Mouse (Mus musculus): ENCODE data around the gene Carns1. TPM values are rescaled to one million over a fixed set of nuclear protein-coding genes. Genes with fewer than 3 reads are reported as not detected.

Gene Carns1
- total and polyA plus RNA-seq, 3 experiments: 0.63 to 0.81 TPM; not detected in 1

DNA sequence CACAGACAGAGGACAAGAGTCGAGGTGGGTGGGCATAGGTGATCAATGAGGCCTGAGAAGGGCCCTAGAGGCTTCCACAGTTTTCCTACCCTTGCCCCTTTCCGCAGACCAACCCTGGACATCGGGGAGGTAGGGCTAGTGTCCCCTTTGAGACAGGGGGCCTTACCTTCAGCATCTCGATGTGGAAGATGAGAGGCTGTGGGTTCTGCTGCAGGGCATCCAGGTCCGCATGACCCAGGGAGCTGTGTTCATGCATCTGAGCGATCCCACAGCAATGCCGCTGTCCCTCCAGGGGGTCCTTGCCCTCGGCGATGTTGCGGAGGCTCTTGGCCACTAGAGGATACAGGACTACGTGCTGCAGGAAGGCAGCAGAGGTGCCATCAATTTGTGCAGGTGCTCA, 59.5 kb downstream of the Carns1 start:
- no peak for TF ChIP-seq RCOR1 (IDR thresholded peaks at IDR 0.05; ENCODE audit: low read depth, low read length)
- no peak for TF ChIP-seq POLR2AphosphoS5 (IDR thresholded peaks at IDR 0.05; ENCODE audit: borderline replicate concordance, low read depth, low read length)
- TF ChIP-seq BHLHE40 (IDR thresholded peaks at IDR 0.05; ENCODE audit: borderline replicate concordance, low read depth, low read length): no peak
- no peak for TF ChIP-seq JUND (IDR thresholded peaks at IDR 0.05; ENCODE audit: low read depth, low read length)
- no peak for TF ChIP-seq ZNF384 (IDR thresholded peaks at IDR 0.05; ENCODE audit: low read depth, low read length)
- no peak for TF ChIP-seq ZMIZ1 (IDR thresholded peaks at IDR 0.05; ENCODE audit: low read depth, low read length)
- no peak for TF ChIP-seq TBP (IDR thresholded peaks at IDR 0.05; ENCODE audit: low read depth, low read length)
- H3K9me3 ChIP-seq (replicated peaks; ENCODE audit: insufficient read depth, low read length): no peaks in the 10 kb centered on the region
- DNase-seq (ENCODE audit: low read depth, low spot score): no peak
- no peak overlapping the region for H3K9ac ChIP-seq (ENCODE audit: control insufficient read depth, low read depth, low read length, poor library complexity, severe bottlenecking)
- H3K79me2 ChIP-seq (ENCODE audit: control insufficient read depth, insufficient read depth, low read length, poor library complexity): peaks cover 4% of the 10 kb centered on the region
- peaks cover 20 to 31% of the 10 kb centered on the region in 2 experiments for H3K4me1 ChIP-seq (ENCODE audit: control insufficient read depth in 1 of 2, insufficient read depth in 2 of 2, low read length in 2 of 2)
- no peak overlapping the region for H3K4me3 ChIP-seq (ENCODE audit: control insufficient read depth in 1 of 2, insufficient read depth in 1 of 2, low read depth in 2 of 2, low read length in 2 of 2)
- H3K36me3 ChIP-seq (ENCODE audit: control insufficient read depth in 1 of 2, insufficient read depth in 2 of 2, low read length in 2 of 2): peaks cover 2 to 29% of the 10 kb centered on the region in 2 experiments; a peak in 3 of 4 replicates
- no peak overlapping the region for H3K27ac ChIP-seq (ENCODE audit: control insufficient read depth, low read depth, low read length)
- no peaks in the 10 kb centered on the region for H3K27me3 ChIP-seq (ENCODE audit: control insufficient read depth in 1 of 2, insufficient read depth in 2 of 2, low read length in 2 of 2)

DNA sequence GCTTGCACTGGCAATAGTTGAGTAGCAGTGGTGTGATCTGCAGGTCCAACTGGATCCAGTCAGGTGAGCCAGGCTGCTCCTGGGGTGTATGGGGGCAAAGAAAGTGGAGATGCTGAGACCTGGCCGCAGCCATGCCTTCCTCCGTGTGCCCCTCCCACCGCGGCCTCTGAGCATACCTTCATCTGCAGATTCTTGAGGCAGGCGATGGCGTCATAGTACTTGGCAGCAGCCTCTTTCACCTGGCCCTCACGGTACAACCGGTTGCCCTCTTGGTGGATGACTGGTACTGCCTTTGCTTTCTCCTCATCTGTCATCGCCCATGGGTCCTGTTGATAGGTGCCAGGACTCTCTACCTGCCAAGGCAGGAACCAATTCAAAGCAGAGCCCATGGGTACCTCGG, 60.1 kb downstream of the Carns1 start:
- no peak for TF ChIP-seq ETS1 (IDR thresholded peaks at IDR 0.05; ENCODE audit: low read depth, low read length)
- TF ChIP-seq ELF1 (IDR thresholded peaks at IDR 0.05; ENCODE audit: low read depth, low read length): no peak
- no peak for TF ChIP-seq CHD2 (IDR thresholded peaks at IDR 0.05; ENCODE audit: low read length)
- TF ChIP-seq POLR2A (IDR thresholded peaks at IDR 0.05; ENCODE audit: control insufficient read depth in 1 of 2, insufficient read depth in 1 of 2, low read depth in 1 of 2, low read length in 2 of 2, poor library complexity in 1 of 2): no peak
- TF ChIP-seq ZKSCAN1 (IDR thresholded peaks at IDR 0.05; ENCODE audit: low read depth, low read length): no peak
- no peak for TF ChIP-seq MYB (IDR thresholded peaks at IDR 0.05; ENCODE audit: low read depth, low read length)
- no peak for TF ChIP-seq MAFK (IDR thresholded peaks at IDR 0.05; ENCODE audit: borderline replicate concordance, low read depth, low read length)
- no peak for TF ChIP-seq RCOR1 (IDR thresholded peaks at IDR 0.05; ENCODE audit: low read depth, low read length)
- no peak for TF ChIP-seq USF2 (IDR thresholded peaks at IDR 0.05; ENCODE audit: borderline replicate concordance in 1 of 2, insufficient read depth in 1 of 2, low read depth in 1 of 2, low read length in 2 of 2)
- no peak for TF ChIP-seq RAD21 (IDR thresholded peaks at IDR 0.05; ENCODE audit: low read depth, low read length)
- no peak for TF ChIP-seq POLR2AphosphoS5 (IDR thresholded peaks at IDR 0.05; ENCODE audit: borderline replicate concordance, low read depth, low read length)
- no peak for TF ChIP-seq EP300 (IDR thresholded peaks at IDR 0.05; ENCODE audit: low read depth in 1 of 2, low read length in 2 of 2)
- TF ChIP-seq E2F4 (IDR thresholded peaks at IDR 0.05; ENCODE audit: borderline replicate concordance, low read depth, low read length): no peak
- no peak for TF ChIP-seq CTCF (IDR thresholded peaks at IDR 0.05 in 2 of 3, conservative IDR thresholded peaks at IDR 0.05 in 1 of 3; ENCODE audit: control insufficient read depth in 1 of 3, insufficient read depth in 1 of 3, low read depth in 2 of 3, low read length in 3 of 3, poor library complexity in 1 of 3, severe bottlenecking in 1 of 3)
- TF ChIP-seq TAL1 (IDR thresholded peaks at IDR 0.05; ENCODE audit: low read length): no peak
- no peak for TF ChIP-seq JUND (IDR thresholded peaks at IDR 0.05; ENCODE audit: low read depth, low read length)
- no peak for TF ChIP-seq HCFC1 (IDR thresholded peaks at IDR 0.05; ENCODE audit: low read depth, low read length)
- no peak for TF ChIP-seq KAT2A (conservative IDR thresholded peaks at IDR 0.05; ENCODE audit: low read depth, low read length)
- Histone ChIP-seq H3K4me3 (ENCODE audit: control insufficient read depth in 1 of 2, insufficient read depth in 1 of 2, low read depth in 2 of 2, low read length in 2 of 2) (no peak overlapping the region), H3K27me3 (ENCODE audit: control insufficient read depth in 1 of 2, insufficient read depth in 2 of 2, low read length in 2 of 2) (no peaks in the 10 kb centered on the region), H3K9me3 (replicated peaks; ENCODE audit: insufficient read depth, low read length) (no peaks in the 10 kb centered on the region), H3K4me1 (ENCODE audit: control insufficient read depth in 1 of 2, insufficient read depth in 2 of 2, low read length in 2 of 2) (peaks cover 16 to 25% of the 10 kb centered on the region in 2 experiments), H3K79me2 (ENCODE audit: control insufficient read depth, insufficient read depth, low read length, poor library complexity) (peaks cover 2% of the 10 kb centered on the region; the same call in 1 of the 2 replicates), H3K9ac (ENCODE audit: control insufficient read depth, low read depth, low read length, poor library complexity, severe bottlenecking) (no peak overlapping the region), H3K36me3 (ENCODE audit: control insufficient read depth in 1 of 2, insufficient read depth in 2 of 2, low read length in 2 of 2) (peaks cover 2 to 23% of the 10 kb centered on the region in 2 experiments; a peak in 3 of 4 replicates), H3K27ac (ENCODE audit: control insufficient read depth, low read depth, low read length) (no peak overlapping the region)
- no peak for DNase-seq (ENCODE audit: low read depth, low spot score)

Data from MEL (cell line).